Mouse (Mus musculus): ENCODE results near the gene Pi16.

Pi16 gene

GRCm38 (mm10) chr17:29304376-29305057 lies 13.0 kb upstream of the Pi16 start:
- DNase-seq (ENCODE audit: low read depth, low spot score), result no peak

GRCm38 (mm10) chr17:29305058-29305806 lies 12.2 kb upstream of the Pi16 start:
- DNase-seq (ENCODE audit: low read depth, low spot score), result peak; percentile 57

GRCm38 (mm10) chr17:29305871-29306270 lies 11.6 kb upstream of the Pi16 start:
- no peak for DNase-seq (ENCODE audit: low read depth, low spot score)

GRCm38 (mm10) chr17:29310056-29310623 lies 7.3 kb upstream of the Pi16 start:
- peak; percentile 51 for DNase-seq (ENCODE audit: low read depth, low spot score)

GRCm38 (mm10) chr17:29311602-29312001 lies 5.9 kb upstream of the Pi16 start:
- DNase-seq (ENCODE audit: low read depth, low spot score), result no peak

- no peak for DNase-seq (ENCODE audit: low read depth, low spot score)
These were observed 5.4 kb upstream of the Pi16 start for GRCm38 (mm10) chr17:29312082-29312481.

- no peak for DNase-seq (ENCODE audit: low read depth, low spot score)
These were observed 4.2 kb upstream of the Pi16 start for GRCm38 (mm10) chr17:29313300-29313699.

GRCm38 (mm10) chr17:29315672-29316465 lies 1.6 kb upstream of the Pi16 start:
- DNase-seq (ENCODE audit: low read depth, low spot score), result no peak

GRCm38 (mm10) chr17:29316891-29317290 lies 589 bp upstream of the Pi16 start:
- DNase-seq (ENCODE audit: low read depth, low spot score), result no peak

- DNase-seq (ENCODE audit: low read depth, low spot score), result no peak
These were observed 1.3 kb downstream of the Pi16 start for GRCm38 (mm10) chr17:29318731-29319250.

GRCm38 (mm10) chr17:29319476-29319875 lies 2.0 kb downstream of the Pi16 start:
- no peak for DNase-seq (ENCODE audit: low read depth, low spot score)

- no peak for DNase-seq (ENCODE audit: low read depth, low spot score)
These were observed 2.6 kb downstream of the Pi16 start for GRCm38 (mm10) chr17:29319881-29320639.

- no peak for DNase-seq (ENCODE audit: low read depth, low spot score)
These were observed 4.5 kb downstream of the Pi16 start for GRCm38 (mm10) chr17:29321765-29322602.

GRCm38 (mm10) chr17:29322603-29322962 lies 5.1 kb downstream of the Pi16 start:
- DNase-seq (ENCODE audit: low read depth, low spot score), result no peak

- DNase-seq (ENCODE audit: low read depth, low spot score), result no peak
These were observed 6.1 kb downstream of the Pi16 start for GRCm38 (mm10) chr17:29323625-29324024.

- DNase-seq (ENCODE audit: low read depth, low spot score), result no peak
These were observed 8.4 kb downstream of the Pi16 start for GRCm38 (mm10) chr17:29325831-29326230.

GRCm38 (mm10) chr17:29326531-29327529 lies 9.3 kb downstream of the Pi16 start:
- DNase-seq (ENCODE audit: low read depth, low spot score), result no peak

GRCm38 (mm10) chr17:29327691-29328090 lies 10.2 kb downstream of the Pi16 start:
- DNase-seq (ENCODE audit: low read depth, low spot score), result no peak

GRCm38 (mm10) chr17:29330221-29330620 lies 12.7 kb downstream of the Pi16 start:
- no peak for DNase-seq (ENCODE audit: low read depth, low spot score)
